Mouse (Mus musculus) frontal cortex, postnatal 14 days (tissue): ENCODE results near the gene Olfr744.
"Not testable (repeated sequence)": the region's sequence is repeated elsewhere in the genome, so short reads cannot be mapped to it uniquely, and the experiment has no call there.

Source experiments
- DNase-seq, 2 experiments: peaks; one replicate each; pipeline ENCODE4 v3.0.0; 2022; ENCODE audit warnings: low spot score in 2 of 2

Olfr744 gene

GRCm38 (mm10) chr14:50614579-50614978, at the start of gene Olfr744:
TSS of gene Olfr744 (plus strand) at chr14:50614879.
- no peak for DNase-seq

DNA sequence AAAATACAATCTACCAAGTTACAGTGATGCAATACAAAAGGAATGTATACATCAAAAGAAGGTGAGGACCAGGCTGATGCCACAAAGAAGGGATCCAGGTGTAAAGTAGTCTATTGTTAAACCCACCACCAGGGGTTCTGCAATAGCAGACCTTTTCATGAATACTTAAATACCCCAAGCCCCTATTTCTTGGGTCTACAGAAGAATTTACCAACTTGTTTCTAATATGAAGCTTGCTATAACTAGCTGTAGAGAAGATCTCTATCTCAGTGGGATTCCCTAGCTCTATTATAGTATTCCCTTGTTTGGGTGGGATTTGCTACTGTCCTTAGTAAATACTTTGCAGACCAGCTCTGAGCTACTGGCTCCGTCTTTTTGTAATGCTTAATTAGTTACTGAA, 41.6 kb upstream of the Olfr744 start:
- not testable (repeated sequence) for DNase-seq

- DNase-seq = no peak
Observed at GRCm38 (mm10) chr14:50639088-50639487, 24.4 kb downstream of the Olfr744 start, which contains the start of gene Olfr745. TSS of gene Olfr745 (plus strand) at chr14:50639388.

GRCm38 (mm10) chr14:50646783-50647182, 32.1 kb downstream of the Olfr744 start, which contains the start of gene Olfr746:
TSS of gene Olfr746 (plus strand) at chr14:50647083.
- DNase-seq = no peak
